Mouse (Mus musculus): ENCODE measurements around the gene Vmn1r41. TPM values are rescaled to one million over a fixed set of nuclear protein-coding genes. Genes with fewer than 3 reads are reported as not detected.

Gene Vmn1r41
- not detected in 2 replicates for polyA plus RNA-seq (2014; fragmentation: Nextera tagmentation; extraction: Ambion mirVana)

- H3K9ac ChIP-seq (ENCODE audit: low read length) = no peak within 1 kb of the TSS
Measured at GRCm38 (mm10) chr6:89740466-89740865, at the start of gene Vmn1r41. TSS of gene Vmn1r41 (plus strand) at chr6:89740766.

GRCm38 (mm10) chr6:89706624-89707023 is 33.9 kb upstream of the Vmn1r41 start:
- no peak overlapping the region for H3K4me2 ChIP-seq
- H3K9ac ChIP-seq (ENCODE audit: low read length) = no peak overlapping the region
- H3K36me3 ChIP-seq (ENCODE audit: control insufficient read depth, insufficient read depth, low read length) = no peaks in the 10 kb centered on the region
- H3K4me3 ChIP-seq (ENCODE audit: low read depth, low read length) = no peak overlapping the region
- 68% methylated on average over 2 of the region's 2 CpGs for WGBS
- no peaks in the 10 kb centered on the region for H3K27me3 ChIP-seq (ENCODE audit: control insufficient read depth, insufficient read depth, low read length)
- ATAC-seq (ENCODE audit: low FRiP score) = no peak
- DNase-seq (ENCODE audit: low spot score, missing footprints) = peak; percentile 61
- H3K4me1 ChIP-seq (ENCODE audit: control insufficient read depth, insufficient read depth, low read length) = no peaks in the 10 kb centered on the region
- H3K27ac ChIP-seq (ENCODE audit: low read depth, low read length) = no peak overlapping the region
- H3K9me3 ChIP-seq (ENCODE audit: control insufficient read depth, low read length) = no peaks in the 10 kb centered on the region

More at GRCm38 (mm10) chr6:89740466-89740865, at the start of gene Vmn1r41:
- Histone ChIP-seq H3K4me2 (no peak within 1 kb of the TSS), H3K9me3 (ENCODE audit: control insufficient read depth, low read length) (peaks cover 6% of the 10 kb centered on the region; the same call in 1 of the 2 replicates), H3K27me3 (ENCODE audit: control insufficient read depth, insufficient read depth, low read length) (no peaks in the 10 kb centered on the region), H3K4me3 (ENCODE audit: low read depth, low read length) (no peak within 1 kb of the TSS), H3K27ac (ENCODE audit: low read depth, low read length) (no peak within 1 kb of the TSS), H3K36me3 (ENCODE audit: control insufficient read depth, insufficient read depth, low read length) (no peaks in the 10 kb centered on the region), H3K4me1 (ENCODE audit: control insufficient read depth, insufficient read depth, low read length) (no peaks in the 10 kb centered on the region)
- ATAC-seq (ENCODE audit: low FRiP score) = no peak
- peak; percentile 51 for DNase-seq (ENCODE audit: low spot score, missing footprints)

- Histone ChIP-seq H3K36me3 (ENCODE audit: control insufficient read depth, insufficient read depth, low read length) (no peaks in the 10 kb centered on the region), H3K4me2 (no peak within 1 kb of the TSS), H3K4me3 (ENCODE audit: low read depth, low read length) (no peak within 1 kb of the TSS), H3K4me1 (ENCODE audit: control insufficient read depth, insufficient read depth, low read length) (no peaks in the 10 kb centered on the region), H3K27ac (ENCODE audit: low read depth, low read length) (no peak within 1 kb of the TSS), H3K9ac (ENCODE audit: low read length) (no peak within 1 kb of the TSS), H3K9me3 (ENCODE audit: control insufficient read depth, low read length) (no peaks in the 10 kb centered on the region), H3K27me3 (ENCODE audit: control insufficient read depth, insufficient read depth, low read length) (no peaks in the 10 kb centered on the region)
- WGBS = 89% methylated on average over 4 of the region's 4 CpGs
- DNase-seq (ENCODE audit: low spot score, missing footprints) = no peak
- ATAC-seq (ENCODE audit: low FRiP score) = no peak
Measured at GRCm38 (mm10) chr6:89707240-89707639, 33.3 kb upstream of the Vmn1r41 start, which contains the start of gene Vmn1r40. TSS of gene Vmn1r40 (plus strand) at chr6:89707540.

- no peak overlapping the region for H3K9ac ChIP-seq (ENCODE audit: low read length)
- H3K4me3 ChIP-seq (ENCODE audit: low read depth, low read length) = no peak overlapping the region
- no peaks in the 10 kb centered on the region for H3K36me3 ChIP-seq (ENCODE audit: control insufficient read depth, insufficient read depth, low read length)
- peak; percentile 21 for DNase-seq (ENCODE audit: low spot score, missing footprints)
- no peak overlapping the region for H3K4me2 ChIP-seq
- no peaks in the 10 kb centered on the region for H3K4me1 ChIP-seq (ENCODE audit: control insufficient read depth, insufficient read depth, low read length)
- no peak for ATAC-seq (ENCODE audit: low FRiP score)
- no peaks in the 10 kb centered on the region; the same call in 1 of the 2 replicates for H3K9me3 ChIP-seq (ENCODE audit: control insufficient read depth, low read length)
- no peaks in the 10 kb centered on the region for H3K27me3 ChIP-seq (ENCODE audit: control insufficient read depth, insufficient read depth, low read length)
- no peak overlapping the region for H3K27ac ChIP-seq (ENCODE audit: low read depth, low read length)
Measured at GRCm38 (mm10) chr6:89718051-89718450, 22.5 kb upstream of the Vmn1r41 start.

GRCm38 (mm10) chr6:89742811-89743210 is 2.2 kb downstream of the Vmn1r41 start:
- Histone ChIP-seq H3K4me1 (ENCODE audit: control insufficient read depth, insufficient read depth, low read length) (no peaks in the 10 kb centered on the region), H3K27me3 (ENCODE audit: control insufficient read depth, insufficient read depth, low read length) (no peaks in the 10 kb centered on the region), H3K36me3 (ENCODE audit: control insufficient read depth, insufficient read depth, low read length) (no peaks in the 10 kb centered on the region), H3K27ac (ENCODE audit: low read depth, low read length) (no peak overlapping the region), H3K4me3 (ENCODE audit: low read depth, low read length) (no peak overlapping the region), H3K9ac (ENCODE audit: low read length) (no peak overlapping the region), H3K9me3 (ENCODE audit: control insufficient read depth, low read length) (peaks cover 6% of the 10 kb centered on the region; the same call in 1 of the 2 replicates), H3K4me2 (no peak overlapping the region)
- ATAC-seq (ENCODE audit: low FRiP score) = no peak
- DNase-seq (ENCODE audit: low spot score, missing footprints) = peak; percentile 33

DNA sequence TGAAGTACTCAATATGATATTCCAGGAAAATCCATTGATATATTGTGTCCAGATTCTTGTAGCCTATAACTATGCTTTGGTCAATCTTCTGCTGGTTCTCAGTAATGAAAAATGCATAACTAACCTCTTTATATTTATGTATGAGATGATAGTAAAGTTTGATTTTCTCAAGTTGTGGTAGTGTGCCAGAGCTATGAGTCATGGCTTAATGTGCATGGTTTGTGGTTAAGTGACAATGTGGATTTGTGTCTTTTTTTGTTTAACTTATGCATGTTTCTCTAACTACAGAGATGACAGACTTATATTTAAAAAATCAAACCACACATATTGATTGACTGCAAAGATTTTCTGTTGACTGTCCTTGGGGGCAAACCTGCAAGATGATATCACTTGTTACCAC is 49.7 kb downstream of the Vmn1r41 start:
- H3K27ac ChIP-seq (ENCODE audit: low read depth, low read length) = no peak overlapping the region
- H3K36me3 ChIP-seq (ENCODE audit: control insufficient read depth, insufficient read depth, low read length) = no peaks in the 10 kb centered on the region
- ATAC-seq (ENCODE audit: low FRiP score) = no peak
- DNase-seq (ENCODE audit: low spot score, missing footprints) = no peak
- no peaks in the 10 kb centered on the region for H3K9me3 ChIP-seq (ENCODE audit: control insufficient read depth, low read length)
- no peak overlapping the region for H3K9ac ChIP-seq (ENCODE audit: low read length)
- no peak overlapping the region for H3K4me3 ChIP-seq (ENCODE audit: low read depth, low read length)
- H3K27me3 ChIP-seq (ENCODE audit: control insufficient read depth, insufficient read depth, low read length) = no peaks in the 10 kb centered on the region
- no peak overlapping the region for H3K4me2 ChIP-seq
- H3K4me1 ChIP-seq (ENCODE audit: control insufficient read depth, insufficient read depth, low read length) = no peaks in the 10 kb centered on the region

Other genes starting within 250 kb of the Vmn1r41 start
- 97.4 and 103 TPM in 2 replicates for gene Chchd6, start 145.1 kb upstream of the Vmn1r41 start, polyA plus RNA-seq (2014; fragmentation: Nextera tagmentation; extraction: Ambion mirVana)
- 14.3 and 15.6 TPM in 2 replicates for gene Txnrd3, start 96.8 kb upstream of the Vmn1r41 start, polyA plus RNA-seq (2014; fragmentation: Nextera tagmentation; extraction: Ambion mirVana)
- gene Vmn1r40, start 33.2 kb upstream of the Vmn1r41 start, polyA plus RNA-seq (2014; fragmentation: Nextera tagmentation; extraction: Ambion mirVana) = not detected in 2 replicates
- gene Vmn1r42, start 135.6 kb downstream of the Vmn1r41 start, polyA plus RNA-seq (2014; fragmentation: Nextera tagmentation; extraction: Ambion mirVana) = not detected in 2 replicates
- not detected in 2 replicates for gene Vmn1r43, start 135.6 kb downstream of the Vmn1r41 start, polyA plus RNA-seq (2014; fragmentation: Nextera tagmentation; extraction: Ambion mirVana)
- gene Vmn1r44, start 142.9 kb downstream of the Vmn1r41 start, polyA plus RNA-seq (2014; fragmentation: Nextera tagmentation; extraction: Ambion mirVana) = not detected in 2 replicates
- gene Vmn1r45, start 199.8 kb downstream of the Vmn1r41 start, polyA plus RNA-seq (2014; fragmentation: Nextera tagmentation; extraction: Ambion mirVana) = not detected in 2 replicates
- gene Vmn1r46, start 228.5 kb downstream of the Vmn1r41 start, polyA plus RNA-seq (2014; fragmentation: Nextera tagmentation; extraction: Ambion mirVana) = not detected in 2 replicates